In the genomic region with DNA sequence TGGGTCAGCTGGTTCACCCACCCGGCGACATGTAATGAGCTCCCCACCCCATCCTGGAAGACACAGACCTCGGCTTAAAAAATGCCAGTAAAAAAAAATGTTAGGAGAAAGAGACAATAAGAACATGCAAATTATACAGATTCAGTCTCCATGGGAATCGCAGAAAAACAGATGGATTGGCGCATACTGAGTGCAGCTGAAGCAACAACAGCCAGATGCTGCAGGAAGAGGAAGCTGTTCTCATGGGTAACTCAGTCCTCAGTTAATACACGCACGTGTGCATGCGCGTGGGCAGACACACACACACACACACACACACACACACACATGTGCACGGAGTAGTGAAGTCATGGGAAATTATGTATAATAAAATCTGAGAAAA, we compare ENCODE assay signal across 9 mouse cellular contexts. TPM values are rescaled to one million over a fixed set of nuclear protein-coding genes. Genes with fewer than 3 reads are reported as not detected.
A peak's percentile ranks its signal among the peaks of the same experiment; 100 is the strongest.
DNase-seq lines count a peak whose midpoint lies in the region; ATAC-seq lines count a peak whose summit lies in the region.
"Had no signal": no experiment of that assay in that cellular context is flagged by ENCODE, and none has a peak within 500 bp of the region (broad histone marks: within the 10 kb centered on the region; RNA-seq: fewer than 3 reads in every experiment).

No protein-coding gene starts in this region.

- 78% methylated on average over 10 of the region's 10 CpGs for WGBS in forebrain, embryonic 10.5 days
- 78% methylated on average over 10 of the region's 10 CpGs for WGBS in forebrain, embryonic 11.5 days
- 52% methylated on average over 10 of the region's 10 CpGs for WGBS in neural tube, embryonic 14.5 days

- H3K36me3 ChIP-seq in forebrain, embryonic 10.5 days (replicated peaks): peaks cover 7% of the 10 kb centered on the region
- H3K36me3 ChIP-seq in forebrain, embryonic 11.5 days (ENCODE audit: control insufficient read depth, insufficient read depth, low read length): no peaks in the 10 kb centered on the region
- H3K36me3 ChIP-seq in neural tube, embryonic 14.5 days (ENCODE audit: control insufficient read depth, insufficient read depth, low read length): no peaks in the 10 kb centered on the region

- no peak overlapping the region for H3K4me3 ChIP-seq in forebrain, embryonic 10.5 days
- no peak overlapping the region for H3K4me3 ChIP-seq in forebrain, embryonic 11.5 days (ENCODE audit: low read depth, low read length)
- H3K4me3 ChIP-seq in neural tube, embryonic 14.5 days (ENCODE audit: low read depth, low read length): no peak overlapping the region
- H3K4me3 ChIP-seq: erythroblast, embryonic 14.5 days had no signal

- H3K4me1 ChIP-seq in forebrain, embryonic 10.5 days: peaks cover 22% of the 10 kb centered on the region
- 0 out of 2 replicates have a peak, but pooled peaks cover 2% of the 10 kb centered on the region for H3K4me1 ChIP-seq in forebrain, embryonic 11.5 days (replicated peaks; ENCODE audit: control insufficient read depth, insufficient read depth, low read length)
- H3K4me1 ChIP-seq in neural tube, embryonic 14.5 days (ENCODE audit: control insufficient read depth, insufficient read depth, low read length): peaks cover 6% of the 10 kb centered on the region; the same call in 1 of the 2 replicates

- H3K27ac ChIP-seq in forebrain, embryonic 10.5 days: peak overlapping the region; percentile 12; the same call in 1 of the 2 replicates
- H3K27ac ChIP-seq in forebrain, embryonic 11.5 days (ENCODE audit: low read depth, low read length): no peak overlapping the region
- peak overlapping the region; percentile 52 for H3K27ac ChIP-seq in neural tube, embryonic 14.5 days (ENCODE audit: low read depth, low read length)

- no peaks in the 10 kb centered on the region; the same call in 1 of the 2 replicates for H3K9me3 ChIP-seq in forebrain, embryonic 10.5 days
- no peaks in the 10 kb centered on the region for H3K9me3 ChIP-seq in forebrain, embryonic 11.5 days (ENCODE audit: control insufficient read depth, low read length)
- H3K9me3 ChIP-seq in neural tube, embryonic 14.5 days (ENCODE audit: control insufficient read depth, low read length): no peaks in the 10 kb centered on the region

- H3K27me3 ChIP-seq in forebrain, embryonic 10.5 days (ENCODE audit: poor library complexity, severe bottlenecking): no peaks in the 10 kb centered on the region
- H3K27me3 ChIP-seq in forebrain, embryonic 11.5 days (ENCODE audit: control insufficient read depth, insufficient read depth, low read length): no peaks in the 10 kb centered on the region
- no peaks in the 10 kb centered on the region for H3K27me3 ChIP-seq in neural tube, embryonic 14.5 days (ENCODE audit: control insufficient read depth, insufficient read depth, low read length)

- H3K4me2 ChIP-seq in forebrain, embryonic 11.5 days (ENCODE audit: low read depth, low read length, severe bottlenecking): no peak overlapping the region
- H3K4me2 ChIP-seq in neural tube, embryonic 14.5 days (ENCODE audit: low read depth, low read length): no peak overlapping the region; the same call in 1 of the 2 replicates

- DNase-seq in forebrain, embryonic 10.5 days (ENCODE audit: extremely low spot score, low spot score): no peak
- DNase-seq in forebrain, embryonic 11.5 days (ENCODE audit: low spot score): no peak
- peak; percentile 14 for DNase-seq in retina, postnatal 1 day
- no peak for DNase-seq in retina, embryonic 14.5 days (ENCODE audit: low spot score)
- DNase-seq in induced T-regulatory cell, adult 2 months (ENCODE audit: low read depth): peak; percentile 57
- DNase-seq in urinary bladder, postnatal 14 days (ENCODE audit: low spot score): no peak
- no peak for DNase-seq in T-cell, adult 2 months (ENCODE audit: low spot score)

- no peak overlapping the region for H3K9ac ChIP-seq in forebrain, embryonic 11.5 days (ENCODE audit: low read length)
- H3K9ac ChIP-seq in neural tube, embryonic 14.5 days (replicated peaks; ENCODE audit: low read depth, low read length): no peak overlapping the region

- no peak for ATAC-seq in forebrain, embryonic 11.5 days (replicated peaks; ENCODE audit: low FRiP score)
- peak; percentile 68; the same call in 1 of the 2 replicates for ATAC-seq in neural tube, embryonic 14.5 days (ENCODE audit: low read depth)

RNA-seq across cellular contexts. Expression of a gene that starts 23.7 kb away (rescaled TPM):
- polyA plus RNA-seq in forebrain, embryonic 10.5 days (2016; fragmentation: Nextera tagmentation; extraction: Ambion mirVana): 23.3 and 24.1 TPM in 2 replicates
- polyA plus RNA-seq in forebrain, embryonic 11.5 days (2014; fragmentation: Nextera tagmentation; extraction: Ambion mirVana): 31.4 and 31.5 TPM in 2 replicates
- polyA plus RNA-seq in neural tube, embryonic 14.5 days (2014; fragmentation: Nextera tagmentation; extraction: Ambion mirVana): 17.2 and 39.2 TPM in 2 replicates

Comparison
In these comparisons a context has a peak if more than half of its experiments do, and no peak if none do; other contexts are left out.
1. DNase-seq: peak in retina, postnatal 1 day (single experiment) and induced T-regulatory cell, adult 2 months (single experiment); none in forebrain, embryonic 10.5 days (single experiment), forebrain, embryonic 11.5 days (single experiment), retina, embryonic 14.5 days (single experiment), urinary bladder, postnatal 14 days (single experiment) and T-cell, adult 2 months (single experiment).